Mouse (Mus musculus) spleen, embryonic (tissue): ENCODE results near the gene Sema4a.

Experiments used
- CTCF ChIA-PET: fragments of 350-600 bp; sonication (Branson Sonifier 250); formaldehyde crosslinking; loops from one replicate; lab custom pipeline; 2022; lab: Charles Lee

The Sema4a gene

DNA sequence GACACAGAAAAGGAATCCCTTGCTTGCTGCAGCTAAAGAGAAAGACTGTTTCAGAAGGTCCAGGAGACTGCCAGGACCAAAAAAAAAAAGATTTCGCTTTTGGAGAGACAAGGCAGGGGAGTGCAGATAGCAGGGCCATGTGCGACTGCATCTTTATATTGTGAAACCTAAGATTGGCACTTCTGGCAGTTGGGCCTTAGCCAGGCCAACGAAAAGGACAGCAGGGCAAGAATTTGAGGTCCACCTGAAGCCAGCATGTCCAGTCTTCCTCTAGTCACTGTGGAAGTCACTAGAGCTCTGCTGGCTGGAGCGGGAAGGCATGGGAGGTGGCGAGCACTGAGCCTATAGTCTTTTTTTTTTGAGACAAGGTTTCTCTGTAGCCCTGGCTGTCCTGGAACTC lies 52.0 kb downstream of the Sema4a start:
- CTCF ChIA-PET = interaction anchor here (0.5 kb wide), 1 partner anchor 328 kb away, joined by 5 read pairs; no protein-coding TSS in a partner anchor

DNA sequence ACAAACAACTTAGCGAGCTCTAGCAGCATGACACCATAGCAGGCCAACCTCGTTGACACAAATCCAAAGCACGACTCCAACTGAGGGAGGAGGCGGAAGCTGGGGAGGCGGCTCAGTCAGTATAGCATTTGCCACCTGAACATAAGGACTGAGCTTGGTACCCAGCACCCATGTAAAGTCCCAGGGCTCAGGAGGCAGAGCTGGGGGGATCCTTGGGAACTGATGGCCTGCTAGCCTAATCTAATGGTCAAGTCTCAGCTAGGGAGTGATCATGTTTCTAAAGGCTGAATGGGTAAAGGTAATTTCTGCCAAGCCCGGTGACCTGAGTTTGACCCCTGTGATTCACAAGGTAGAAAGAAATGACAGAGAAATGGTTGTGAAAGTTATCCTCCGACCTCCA lies 53.5 kb downstream of the Sema4a start:
- CTCF ChIA-PET = interaction anchor here (0.6 to 1.0 kb wide), 5 partner anchors 33 to 98 kb away, joined by 3 to 6 read pairs (median 4); no protein-coding TSS in a partner anchor

DNA sequence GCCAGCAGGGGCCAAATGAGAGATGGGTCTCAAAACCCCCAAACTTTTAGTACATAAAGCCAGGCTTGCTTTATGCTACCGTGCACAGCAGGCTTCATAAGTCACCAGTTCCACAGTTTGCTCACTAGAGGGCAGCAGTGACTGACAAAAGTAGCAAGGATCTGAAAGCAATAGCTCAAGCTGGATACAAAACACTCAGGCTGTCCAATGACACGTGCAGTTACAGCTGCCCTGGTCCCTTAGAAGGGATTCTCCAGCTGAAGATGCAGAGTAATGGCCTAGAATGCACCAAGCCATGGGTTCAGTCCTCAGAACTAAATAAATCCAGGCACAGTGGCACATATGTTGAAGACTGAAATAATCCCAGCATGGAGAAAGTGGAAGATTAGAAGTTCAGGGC lies 53.9 kb downstream of the Sema4a start:
- CTCF ChIA-PET = interaction anchor here (0.6 to 1.0 kb wide), 3 partner anchors 74 to 98 kb away, joined by 3 to 4 read pairs (median 3); no protein-coding TSS in a partner anchor

GRCm38 (mm10) chr3:88403522-88404230 lies 57.3 kb downstream of the Sema4a start:
- CTCF ChIA-PET = interaction anchor here (0.6 to 1.1 kb wide), 2 partner anchors 13 to 68 kb away, joined by 3 to 4 read pairs; no protein-coding TSS in a partner anchor

DNA sequence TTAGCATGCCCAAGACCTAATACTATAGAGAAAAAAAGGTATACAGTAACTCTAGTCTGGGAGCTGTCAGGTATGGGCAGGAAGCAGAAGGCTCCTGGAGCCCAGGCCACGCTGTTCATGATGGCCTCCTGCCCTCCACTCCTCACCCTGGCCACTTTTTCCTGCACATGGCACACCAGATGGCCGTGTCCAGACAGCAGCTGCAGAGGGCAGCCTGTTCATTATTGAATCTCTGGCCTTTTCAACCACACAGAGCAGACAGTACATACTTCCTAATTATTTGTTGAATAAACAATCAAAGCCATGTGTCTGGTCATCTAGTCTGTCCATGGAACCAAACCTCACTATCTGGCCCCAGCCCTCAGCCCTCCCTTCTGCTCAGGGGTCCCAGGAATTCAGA lies 62.3 kb downstream of the Sema4a start:
- CTCF ChIA-PET = interaction anchor here (0.6 kb wide), 1 partner anchor 28 kb away, joined by 3 read pairs; no protein-coding TSS in a partner anchor

- CTCF ChIA-PET = no interaction called here
Observed at GRCm38 (mm10) chr3:88395742-88396141, 65.2 kb downstream of the Sema4a start.

DNA sequence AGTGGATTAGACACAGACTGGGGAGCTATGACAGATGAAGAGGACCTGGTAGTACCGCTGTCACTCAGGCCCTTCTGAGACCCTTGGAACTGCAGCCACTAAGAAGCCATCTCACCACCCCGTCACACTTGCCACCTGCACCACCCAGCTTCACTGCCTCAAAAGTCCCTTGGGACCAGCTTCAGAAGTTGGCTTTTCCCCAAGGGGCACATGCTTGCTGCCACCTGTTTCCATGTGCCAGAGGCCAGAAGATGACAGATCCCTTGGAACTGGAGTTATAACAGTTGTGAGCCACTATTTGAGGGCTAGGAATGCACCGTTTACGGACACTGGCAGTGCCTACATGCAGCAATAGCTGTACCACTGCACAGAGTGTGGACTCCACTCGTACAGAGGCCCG lies 65.7 kb downstream of the Sema4a start:
- CTCF ChIA-PET = interaction anchor here (0.6 kb wide), 1 partner anchor 254 kb away, joined by 3 read pairs; no protein-coding TSS in a partner anchor

DNA sequence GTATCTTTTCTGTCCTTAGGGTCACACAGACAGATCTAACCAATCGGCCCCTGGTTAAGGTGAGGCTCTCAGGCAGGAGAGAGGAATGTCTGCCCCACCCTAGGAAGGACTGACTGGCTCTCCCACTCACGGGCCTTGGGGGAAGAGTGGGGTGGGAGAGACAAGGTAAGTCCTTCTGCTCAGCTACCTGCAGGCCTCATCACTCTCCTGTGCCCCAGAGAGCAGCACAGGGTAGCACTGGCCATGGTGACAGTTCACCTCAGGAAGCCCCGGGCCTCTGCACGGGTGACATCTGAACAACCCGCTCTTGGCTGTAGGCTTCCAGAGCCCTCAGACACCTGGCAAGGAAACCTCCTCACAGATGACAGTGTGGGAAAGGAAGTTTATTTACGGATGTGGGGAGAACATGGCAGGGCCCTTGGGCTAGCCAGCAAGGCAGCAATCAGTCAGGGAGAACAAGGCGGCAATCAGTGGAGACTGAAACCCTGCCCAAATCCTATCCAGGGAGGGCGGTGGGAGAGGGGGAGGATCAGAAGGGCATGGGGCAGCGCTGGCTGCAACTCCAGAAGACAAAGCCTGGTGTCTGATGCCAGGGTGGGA lies 67.1 kb downstream of the Sema4a start:
- CTCF ChIA-PET = no interaction called here
